Mouse (Mus musculus) erythroblast, embryonic 14.5 days (primary cell): Measurements from ENCODE around the gene Tbx21.

Experiments used
- GATA1 ChIP-seq: IDR thresholded peaks from 2 replicates; pipeline ENCODE4 v1.6.1; 2012; ENCODE audit warnings: low read length, inconsistent platforms, mixed read lengths
- TAL1 ChIP-seq: IDR thresholded peaks from 3 replicates; pipeline ENCODE4 v1.6.1; 2012; ENCODE audit warnings: low read length, inconsistent platforms, mixed read lengths

GRCm38 (mm10) chr11:97080291-97080690, 34.8 kb downstream of the Tbx21 start:
- TF ChIP-seq GATA1: no peak
- TF ChIP-seq TAL1: no peak
